ENCODE assay signal across 11 mouse cellular contexts in the genomic region with DNA sequence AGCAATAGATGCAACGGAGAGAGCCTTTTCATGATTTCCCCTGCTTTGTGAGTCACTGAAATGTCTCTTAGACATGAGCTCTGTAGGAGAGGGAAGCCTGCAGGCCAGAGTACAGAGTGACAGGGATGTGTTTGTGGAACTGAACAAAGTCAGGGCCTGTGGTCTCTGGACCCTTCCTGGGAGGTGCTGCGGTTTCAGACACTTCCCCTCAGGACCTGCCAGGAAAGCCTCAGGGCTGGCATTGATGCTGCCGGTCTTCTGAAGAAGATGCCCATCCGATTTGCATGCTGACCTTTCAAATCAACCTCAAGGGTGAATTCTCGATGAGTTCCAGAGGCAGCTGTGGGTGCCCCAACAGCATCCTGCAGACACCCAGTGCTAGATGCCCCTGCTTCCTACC. TPM values are rescaled to one million over a fixed set of nuclear protein-coding genes. Genes with fewer than 3 reads are reported as not detected.
DNase-seq lines count a peak whose midpoint lies in the region; ATAC-seq and TF ChIP-seq lines count a peak whose summit lies in the region.
"Had no signal": no experiment of that assay in that cellular context is flagged by ENCODE, and none has a peak within 500 bp of the region (broad histone marks: within the 10 kb centered on the region; RNA-seq: fewer than 3 reads in every experiment).

No protein-coding gene starts in this region.

- no peak for TF ChIP-seq CTCF in kidney, adult 2 months (conservative IDR thresholded peaks at IDR 0.05; ENCODE audit: insufficient read depth, insufficient read length, low read depth, low read length)

- H3K4me3 ChIP-seq in kidney, embryonic 15.5 days (replicated peaks) = no peak overlapping the region
- H3K4me3 ChIP-seq in kidney, adult 2 months (ENCODE audit: insufficient read depth, low read depth, low read length) = no peak overlapping the region
- H3K4me3 ChIP-seq in hindbrain, embryonic 16.5 days (ENCODE audit: low read length) = no peak overlapping the region
- H3K4me3 ChIP-seq: limb, embryonic 15.5 days; stomach, embryonic 15.5 days had no signal

- H3K4me1 ChIP-seq in kidney, embryonic 15.5 days = peaks cover 75% of the 10 kb centered on the region
- peaks cover 27% of the 10 kb centered on the region for H3K4me1 ChIP-seq in kidney, adult 2 months (ENCODE audit: control insufficient read depth, insufficient read depth, low read length)
- H3K4me1 ChIP-seq in hindbrain, embryonic 16.5 days (ENCODE audit: control insufficient read depth, insufficient read depth, low read depth, low read length) = peaks cover 61% of the 10 kb centered on the region

- no peaks in the 10 kb centered on the region for H3K27me3 ChIP-seq in kidney, embryonic 15.5 days
- no peaks in the 10 kb centered on the region for H3K27me3 ChIP-seq in kidney, adult 2 months (replicated peaks; ENCODE audit: control insufficient read depth, insufficient read depth, low read length)
- no peaks in the 10 kb centered on the region for H3K27me3 ChIP-seq in hindbrain, embryonic 16.5 days (replicated peaks; ENCODE audit: control insufficient read depth, insufficient read depth, low read length)
- H3K27me3 ChIP-seq: limb, embryonic 15.5 days; stomach, embryonic 15.5 days had no signal

- 76% methylated on average over 5 of the region's 5 CpGs for WGBS in kidney, embryonic 15.5 days
- 63% methylated on average over 5 of the region's 5 CpGs for WGBS in kidney, adult 2 months
- WGBS in hindbrain, embryonic 16.5 days = 51% methylated on average over 5 of the region's 5 CpGs

- no peak overlapping the region for H3K9ac ChIP-seq in kidney, embryonic 15.5 days
- H3K9ac ChIP-seq in hindbrain, embryonic 16.5 days (ENCODE audit: low read depth, low read length) = no peak overlapping the region
- H3K9ac ChIP-seq: limb, embryonic 15.5 days; stomach, embryonic 15.5 days had no signal

- no peaks in the 10 kb centered on the region for H3K9me3 ChIP-seq in kidney, embryonic 15.5 days (replicated peaks)
- no peaks in the 10 kb centered on the region for H3K9me3 ChIP-seq in hindbrain, embryonic 16.5 days (ENCODE audit: control insufficient read depth, low read length)
- H3K9me3 ChIP-seq: limb, embryonic 15.5 days; stomach, embryonic 15.5 days had no signal

- DNase-seq in kidney, adult 2 months = no peak
- no peak for DNase-seq in yolk sac, embryonic 10.5 days (ENCODE audit: low spot score)
- DNase-seq in layer of hippocampus, postnatal 36 days = no peak
- no peak for DNase-seq in thymus, postnatal 0 days (ENCODE audit: low spot score)
- DNase-seq: heart, postnatal 14 days had no signal

- TF ChIP-seq POLR2A in kidney, adult 2 months (IDR thresholded peaks at IDR 0.05; ENCODE audit: low read depth, low read length) = no peak

- H3K4me2 ChIP-seq in kidney, embryonic 15.5 days = no peak overlapping the region
- H3K4me2 ChIP-seq in hindbrain, embryonic 16.5 days (ENCODE audit: low read length) = no peak overlapping the region
- H3K4me2 ChIP-seq: limb, embryonic 15.5 days; stomach, embryonic 15.5 days had no signal

- peak overlapping the region; percentile 74; the same call in 1 of the 2 replicates for H3K27ac ChIP-seq in kidney, embryonic 15.5 days
- H3K27ac ChIP-seq in kidney, adult 2 months (ENCODE audit: insufficient read depth, low read depth, low read length) = no peak overlapping the region
- H3K27ac ChIP-seq in hindbrain, embryonic 16.5 days (ENCODE audit: low read depth, low read length) = 0 out of 2 replicates have a peak overlapping the region, but pooled peaks have one; percentile 18
- H3K27ac ChIP-seq: limb, embryonic 15.5 days had no signal

- ATAC-seq in kidney, embryonic 15.5 days (replicated peaks; ENCODE audit: low FRiP score) = no peak
- ATAC-seq in common myeloid progenitor, adult 5-6 weeks (replicated peaks; ENCODE audit: low read depth, poor library complexity, severe bottlenecking) = peak; percentile 74
- no peak for ATAC-seq in hindbrain, embryonic 16.5 days
- ATAC-seq in monocyte, adult 5-6 weeks (replicated peaks; ENCODE audit: insufficient number of reproducible peaks, low FRiP score, low TSS enrichment, poor library complexity, severe bottlenecking) = peak; percentile 90

- no peaks in the 10 kb centered on the region for H3K36me3 ChIP-seq in kidney, embryonic 15.5 days
- H3K36me3 ChIP-seq in kidney, adult 2 months (ENCODE audit: control insufficient read depth, insufficient read depth, low read length) = no peaks in the 10 kb centered on the region
- no peaks in the 10 kb centered on the region for H3K36me3 ChIP-seq in hindbrain, embryonic 16.5 days (ENCODE audit: control insufficient read depth, insufficient read depth, low read length)
- H3K36me3 ChIP-seq: limb, embryonic 15.5 days; stomach, embryonic 15.5 days had no signal

RNA-seq across cellular contexts. Expression of gene Abhd2, which starts 41.5 kb away (rescaled TPM):
- 12.0 and 12.2 TPM in 2 replicates for polyA plus RNA-seq in kidney, embryonic 15.5 days (2015; fragmentation: Nextera tagmentation; extraction: Ambion mirVana)
- polyA plus RNA-seq in kidney, adult 2 months (2012; rRNA removed) = 29.4 and 33.3 TPM in 2 replicates
- total RNA-seq in common myeloid progenitor, adult 5-6 weeks (2017) = 28.3 and 32.5 TPM in 2 replicates
- polyA plus RNA-seq in hindbrain, embryonic 16.5 days (2015; fragmentation: Nextera tagmentation; extraction: Ambion mirVana) = 16.3 and 21.4 TPM in 2 replicates
- 39.9 to 69.6 TPM (median 41.0 TPM) in 3 replicates for total RNA-seq in monocyte, adult 5-6 weeks (2017)
- 10 to 100 TPM; 67.6 to 67.7 TPM for total RNA-seq in layer of hippocampus, postnatal 36 days (2021)
- polyA plus RNA-seq in thymus, postnatal 0 days (2015; fragmentation: Nextera tagmentation; extraction: Ambion mirVana) = 14.8 and 15.9 TPM in 2 replicates

Comparison
In these comparisons a context has a peak if more than half of its experiments do, and no peak if none do; other contexts are left out.
1. ATAC-seq: peak in common myeloid progenitor, adult 5-6 weeks (single experiment) and monocyte, adult 5-6 weeks (single experiment); none in kidney, embryonic 15.5 days (single experiment) and hindbrain, embryonic 16.5 days (single experiment).